Mouse (Mus musculus): ENCODE data around the gene Thsd7b. TPM values are rescaled to one million over a fixed set of nuclear protein-coding genes. Genes with fewer than 3 reads are reported as not detected.
A peak's percentile ranks its signal among the peaks of the same experiment; 100 is the strongest.

Gene Thsd7b
- 0.53 and 1.1 TPM in 2 replicates for polyA plus RNA-seq (2015; fragmentation: Nextera tagmentation; extraction: Ambion mirVana)

DNA sequence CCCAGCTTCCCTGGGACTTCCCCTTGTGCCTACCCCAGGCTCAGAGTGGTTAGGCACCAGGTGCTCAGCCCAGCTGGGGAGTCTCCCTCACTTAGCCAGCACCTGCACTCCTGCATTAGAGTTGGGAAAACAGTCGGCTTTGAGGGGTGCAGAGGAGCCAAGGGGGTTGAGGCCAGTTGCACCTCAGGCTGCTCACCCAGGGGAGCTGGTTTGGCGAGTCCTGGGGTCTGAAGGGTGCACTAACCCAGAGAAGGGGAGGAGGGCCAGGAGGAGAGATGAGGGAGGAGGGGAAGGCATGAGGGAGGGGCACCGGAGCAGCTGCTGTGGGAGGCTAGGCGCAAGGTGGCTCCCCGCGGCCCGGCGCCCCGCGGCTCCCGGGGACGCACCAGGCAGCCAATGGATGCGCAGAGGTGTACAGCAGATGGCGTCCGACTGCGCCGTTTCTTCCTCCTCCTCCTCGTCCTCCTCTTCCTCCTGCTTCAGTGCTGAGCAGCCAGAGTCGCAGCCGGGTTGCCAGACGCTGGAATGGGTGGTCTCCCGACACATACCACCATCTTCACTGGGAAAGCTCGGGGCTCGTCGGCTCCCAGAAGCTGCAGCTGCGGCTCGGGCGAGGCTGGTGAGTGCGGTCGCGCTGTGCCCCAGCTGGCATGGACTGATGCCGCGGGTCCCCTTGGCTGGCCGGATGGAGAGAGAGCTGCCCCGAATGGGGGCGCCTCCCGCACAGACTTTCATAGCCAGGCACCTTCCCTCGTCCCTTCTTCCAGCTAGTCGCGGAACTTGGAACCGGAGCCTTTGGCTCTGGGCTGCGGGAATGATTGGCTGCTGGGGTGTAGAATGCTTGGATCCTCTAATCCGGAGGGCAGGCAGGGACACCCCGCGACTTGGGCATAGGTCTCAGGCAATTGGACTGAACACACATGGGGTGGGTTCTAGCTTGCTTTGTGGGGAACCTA is at the start of gene Thsd7b:
Gene Thsd7b (plus strand): TSS at position 321 of the 956 bp plus-strand sequence.
- H3K27me3 ChIP-seq: peaks cover 37% of the 10 kb centered on the region
- ATAC-seq (ENCODE audit: borderline replicate concordance, extremely low read depth, low FRiP score, low TSS enrichment): peak; percentile 57

DNA sequence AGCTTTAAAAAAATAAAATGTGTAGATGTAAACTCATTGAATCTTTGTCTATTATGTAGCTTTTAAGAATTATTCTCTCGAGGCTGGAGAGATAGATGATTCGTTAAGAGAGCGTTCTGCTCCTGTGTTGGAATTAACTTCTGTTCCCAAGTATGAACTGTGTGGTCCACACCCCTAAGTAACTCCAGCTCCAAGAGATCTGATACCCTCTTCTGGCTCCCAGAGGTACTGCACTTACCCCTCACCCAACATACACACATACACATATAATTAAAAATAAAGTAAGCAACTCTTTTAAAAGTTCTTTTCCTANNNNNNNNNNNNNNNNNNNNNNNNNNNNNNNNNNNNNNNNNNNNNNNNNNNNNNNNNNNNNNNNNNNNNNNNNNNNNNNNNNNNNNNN is 28.8 kb upstream of the Thsd7b start:
- WGBS: 63% methylated on average over 3 of the region's 3 CpGs
- no peak for ATAC-seq (ENCODE audit: borderline replicate concordance, extremely low read depth, low FRiP score, low TSS enrichment)
- Histone ChIP-seq H3K36me3 (no peaks in the 10 kb centered on the region), H3K27me3 (no peaks in the 10 kb centered on the region), H3K4me2 (no peak overlapping the region), H3K9me3 (no peaks in the 10 kb centered on the region), H3K4me1 (no peaks in the 10 kb centered on the region), H3K4me3 (no peak overlapping the region), H3K27ac (no peak overlapping the region), H3K9ac (no peak overlapping the region)

More for the DNA sequence above, at the start of gene Thsd7b:
- under 1% methylated on average over 41 of the region's 45 CpGs for WGBS
- H3K4me1 ChIP-seq: peaks cover 10% of the 10 kb centered on the region
- no peak within 1 kb of the TSS for H3K27ac ChIP-seq
- peak within 1 kb of the TSS; percentile 41 for H3K4me3 ChIP-seq
- H3K4me2 ChIP-seq: peak within 1 kb of the TSS; percentile 85
- no peaks in the 10 kb centered on the region for H3K9me3 ChIP-seq
- H3K36me3 ChIP-seq: no peaks in the 10 kb centered on the region
- H3K9ac ChIP-seq: no peak within 1 kb of the TSS; the same call in 1 of the 2 replicates

DNA sequence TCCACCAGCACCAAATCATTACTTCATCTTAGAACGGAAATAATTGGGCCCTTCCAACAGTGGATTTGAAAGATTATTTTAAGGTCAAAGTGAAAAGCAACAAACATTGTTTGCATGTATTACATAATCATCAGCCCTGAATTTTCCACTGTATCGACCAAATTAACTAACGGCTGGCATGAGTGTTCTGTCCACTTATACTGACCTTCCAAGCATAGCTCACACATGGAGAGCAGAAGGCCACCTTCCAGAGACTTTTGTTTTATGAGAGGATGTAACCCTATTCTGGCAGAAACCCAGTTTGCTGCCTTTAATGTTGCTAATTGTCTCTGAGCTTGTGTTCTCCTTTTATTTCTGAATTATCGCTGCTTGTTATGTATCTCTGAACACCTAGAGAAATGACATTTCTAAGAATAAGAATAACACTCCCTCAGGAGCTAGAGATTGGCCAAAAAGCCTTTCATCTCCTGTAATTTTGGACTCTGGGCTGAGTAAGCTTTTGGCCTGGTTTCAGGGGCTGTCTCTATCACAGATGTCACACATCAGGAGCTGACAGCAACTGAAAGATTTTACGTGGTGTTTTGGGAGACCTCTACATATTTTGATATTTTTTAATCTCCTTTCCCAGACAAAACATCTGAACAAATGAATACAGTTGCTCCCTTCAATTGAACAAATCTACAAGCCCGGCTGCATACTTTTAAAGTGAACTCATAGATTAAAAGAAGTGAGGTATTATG is 22.2 kb upstream of the Thsd7b start:
- no peak overlapping the region for H3K4me3 ChIP-seq
- H3K9ac ChIP-seq: no peak overlapping the region
- no peaks in the 10 kb centered on the region for H3K27me3 ChIP-seq
- peak overlapping the region; percentile 55; the same call in 1 of the 2 replicates for H3K27ac ChIP-seq
- 0 out of 2 replicates have a peak, but pooled peaks cover 4% of the 10 kb centered on the region for H3K4me1 ChIP-seq
- peak; percentile 96 for ATAC-seq (ENCODE audit: borderline replicate concordance, extremely low read depth, low FRiP score, low TSS enrichment)
- no peaks in the 10 kb centered on the region for H3K36me3 ChIP-seq
- H3K4me2 ChIP-seq: no peak overlapping the region
- WGBS: 41% methylated on average over 6 of the region's 6 CpGs
- H3K9me3 ChIP-seq: no peaks in the 10 kb centered on the region

DNA sequence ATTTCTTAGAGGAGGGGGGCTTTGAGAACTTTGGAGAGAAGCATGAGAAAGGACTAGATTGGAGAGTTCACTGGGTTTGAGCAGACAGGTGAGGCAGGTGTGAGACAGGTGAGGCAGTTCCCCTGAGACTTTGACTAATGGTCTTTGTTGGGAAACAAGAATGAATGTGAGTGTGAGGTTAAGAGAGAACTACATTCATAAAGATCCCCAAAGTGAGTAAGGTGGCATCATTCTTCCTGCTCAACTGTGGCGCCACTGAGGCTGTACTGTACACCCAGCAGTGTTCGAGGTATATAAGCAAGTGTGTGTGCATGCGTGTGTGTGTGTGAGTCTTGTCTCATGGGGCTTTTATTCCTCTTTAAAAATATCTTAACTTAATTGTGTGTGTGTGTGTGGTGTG is 6.4 kb upstream of the Thsd7b start:
- no peaks in the 10 kb centered on the region for H3K9me3 ChIP-seq
- H3K4me1 ChIP-seq: no peaks in the 10 kb centered on the region
- no peak for ATAC-seq (ENCODE audit: borderline replicate concordance, extremely low read depth, low FRiP score, low TSS enrichment)
- no peaks in the 10 kb centered on the region for H3K27me3 ChIP-seq
- WGBS: 80% methylated on average over 3 of the region's 3 CpGs
- no peaks in the 10 kb centered on the region for H3K36me3 ChIP-seq
- H3K9ac ChIP-seq: no peak overlapping the region
- no peak overlapping the region for H3K27ac ChIP-seq
- no peak overlapping the region for H3K4me3 ChIP-seq
- H3K4me2 ChIP-seq: no peak overlapping the region

DNA sequence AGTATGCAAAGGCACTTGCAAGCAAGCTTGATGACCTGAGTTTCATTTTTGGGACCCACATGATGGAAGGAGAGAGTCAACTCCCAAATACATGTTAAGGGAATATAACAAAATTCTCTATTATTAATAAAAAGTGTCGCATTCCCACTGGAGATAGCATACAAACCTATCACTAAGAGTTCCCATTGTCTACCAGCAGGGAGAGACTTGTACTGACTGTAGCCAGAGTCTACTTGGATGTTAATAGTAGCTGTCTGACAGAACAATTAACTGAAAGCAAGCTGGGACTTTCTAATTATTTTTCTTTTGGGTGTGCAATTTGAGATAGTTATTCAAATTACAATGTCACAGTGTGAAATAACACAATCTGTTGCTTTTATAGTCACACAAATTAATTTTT is 31.1 kb downstream of the Thsd7b start:
- Histone ChIP-seq H3K9me3 (no peaks in the 10 kb centered on the region), H3K27ac (no peak overlapping the region), H3K36me3 (no peaks in the 10 kb centered on the region), H3K27me3 (no peaks in the 10 kb centered on the region), H3K4me1 (no peaks in the 10 kb centered on the region), H3K4me3 (no peak overlapping the region), H3K9ac (no peak overlapping the region), H3K4me2 (no peak overlapping the region)
- WGBS: 74% methylated on average over 1 of the region's 1 CpGs
- ATAC-seq (ENCODE audit: borderline replicate concordance, extremely low read depth, low FRiP score, low TSS enrichment): no peak

- Histone ChIP-seq H3K27ac (no peak overlapping the region), H3K4me2 (no peak overlapping the region), H3K9ac (no peak overlapping the region), H3K36me3 (no peaks in the 10 kb centered on the region), H3K4me3 (no peak overlapping the region), H3K27me3 (no peaks in the 10 kb centered on the region), H3K9me3 (no peaks in the 10 kb centered on the region), H3K4me1 (no peaks in the 10 kb centered on the region)
- no peak for ATAC-seq (ENCODE audit: borderline replicate concordance, extremely low read depth, low FRiP score, low TSS enrichment)
- 73% methylated on average over 6 of the region's 6 CpGs for WGBS
These were observed 51.3 kb downstream of the Thsd7b start for GRCm38 (mm10) chr1:129324388-129324787.

DNA sequence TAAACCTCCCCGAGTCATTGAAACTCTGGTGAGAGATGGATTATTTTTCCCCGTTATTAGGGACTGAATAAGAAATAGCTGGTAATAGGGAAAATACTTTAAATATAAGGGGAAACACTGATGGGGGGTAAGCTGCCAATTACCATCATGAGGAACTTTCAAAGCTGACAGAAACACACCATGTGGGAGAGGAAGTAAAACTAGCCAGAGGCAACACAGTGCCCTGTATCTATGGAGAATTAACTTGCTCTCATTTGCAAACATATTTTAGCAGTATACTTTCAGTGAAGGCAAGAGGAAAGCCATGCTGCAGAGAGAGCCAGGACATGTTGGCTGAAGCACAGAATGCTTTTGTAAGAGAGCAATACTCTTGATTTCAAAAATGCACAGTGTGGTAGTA is 51.7 kb downstream of the Thsd7b start:
- no peak overlapping the region for H3K9ac ChIP-seq
- no peak for ATAC-seq (ENCODE audit: borderline replicate concordance, extremely low read depth, low FRiP score, low TSS enrichment)
- H3K36me3 ChIP-seq: no peaks in the 10 kb centered on the region
- no peak overlapping the region for H3K4me3 ChIP-seq
- H3K4me1 ChIP-seq: no peaks in the 10 kb centered on the region
- 73% methylated on average over 2 of the region's 2 CpGs for WGBS
- no peaks in the 10 kb centered on the region for H3K9me3 ChIP-seq
- no peak overlapping the region for H3K27ac ChIP-seq
- no peaks in the 10 kb centered on the region for H3K27me3 ChIP-seq
- no peak overlapping the region for H3K4me2 ChIP-seq

- Histone ChIP-seq H3K4me3 (no peak overlapping the region), H3K27me3 (no peaks in the 10 kb centered on the region), H3K36me3 (no peaks in the 10 kb centered on the region), H3K27ac (no peak overlapping the region), H3K4me1 (no peaks in the 10 kb centered on the region), H3K9me3 (no peaks in the 10 kb centered on the region), H3K4me2 (no peak overlapping the region), H3K9ac (no peak overlapping the region)
- ATAC-seq (ENCODE audit: borderline replicate concordance, extremely low read depth, low FRiP score, low TSS enrichment): no peak
- 66% methylated on average over 6 of the region's 6 CpGs for WGBS
These were observed 83.5 kb downstream of the Thsd7b start for GRCm38 (mm10) chr1:129356631-129357030.

GRCm38 (mm10) chr1:129357378-129357777 is 84.3 kb downstream of the Thsd7b start:
- H3K9ac ChIP-seq: no peak overlapping the region
- H3K27ac ChIP-seq: no peak overlapping the region
- no peaks in the 10 kb centered on the region for H3K4me1 ChIP-seq
- H3K4me2 ChIP-seq: no peak overlapping the region
- H3K36me3 ChIP-seq: no peaks in the 10 kb centered on the region
- H3K4me3 ChIP-seq: no peak overlapping the region
- H3K9me3 ChIP-seq: no peaks in the 10 kb centered on the region
- H3K27me3 ChIP-seq: no peaks in the 10 kb centered on the region
- no peak for ATAC-seq (ENCODE audit: borderline replicate concordance, extremely low read depth, low FRiP score, low TSS enrichment)
- WGBS: 78% methylated on average over 2 of the region's 2 CpGs

DNA sequence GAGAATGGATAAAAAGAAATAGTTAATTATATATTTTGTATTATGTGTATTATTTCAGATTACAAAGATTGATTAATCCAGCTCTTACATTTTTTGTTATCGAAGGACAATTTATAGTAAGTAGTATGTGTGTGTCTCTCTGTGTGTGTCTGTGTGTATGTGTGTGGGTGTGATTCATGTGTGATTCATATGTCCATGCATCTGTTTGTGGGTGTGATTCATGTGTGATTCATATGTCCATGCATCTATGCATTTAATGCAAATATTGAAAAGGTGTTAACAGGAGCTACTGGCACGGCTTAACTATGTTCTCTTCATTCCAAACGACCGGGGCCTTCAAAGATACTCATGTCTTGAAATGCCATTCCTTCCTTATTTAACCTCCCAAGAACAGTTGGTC is 90.3 kb downstream of the Thsd7b start:
- no peak overlapping the region for H3K4me3 ChIP-seq
- H3K27me3 ChIP-seq: no peaks in the 10 kb centered on the region
- no peaks in the 10 kb centered on the region for H3K4me1 ChIP-seq
- H3K9ac ChIP-seq: no peak overlapping the region
- H3K4me2 ChIP-seq: no peak overlapping the region
- no peak overlapping the region for H3K27ac ChIP-seq
- ATAC-seq (ENCODE audit: borderline replicate concordance, extremely low read depth, low FRiP score, low TSS enrichment): no peak
- 80% methylated on average over 4 of the region's 4 CpGs for WGBS
- no peaks in the 10 kb centered on the region for H3K9me3 ChIP-seq
- no peaks in the 10 kb centered on the region for H3K36me3 ChIP-seq

- H3K9ac ChIP-seq: no peak overlapping the region
- H3K9me3 ChIP-seq: no peaks in the 10 kb centered on the region
- no peaks in the 10 kb centered on the region for H3K36me3 ChIP-seq
- no peak overlapping the region for H3K4me2 ChIP-seq
- H3K27ac ChIP-seq: no peak overlapping the region
- no peak for ATAC-seq (ENCODE audit: borderline replicate concordance, extremely low read depth, low FRiP score, low TSS enrichment)
- H3K27me3 ChIP-seq: no peaks in the 10 kb centered on the region
- H3K4me1 ChIP-seq: no peaks in the 10 kb centered on the region
- no peak overlapping the region for H3K4me3 ChIP-seq
These were observed 91.7 kb downstream of the Thsd7b start for GRCm38 (mm10) chr1:129364828-129365227.

DNA sequence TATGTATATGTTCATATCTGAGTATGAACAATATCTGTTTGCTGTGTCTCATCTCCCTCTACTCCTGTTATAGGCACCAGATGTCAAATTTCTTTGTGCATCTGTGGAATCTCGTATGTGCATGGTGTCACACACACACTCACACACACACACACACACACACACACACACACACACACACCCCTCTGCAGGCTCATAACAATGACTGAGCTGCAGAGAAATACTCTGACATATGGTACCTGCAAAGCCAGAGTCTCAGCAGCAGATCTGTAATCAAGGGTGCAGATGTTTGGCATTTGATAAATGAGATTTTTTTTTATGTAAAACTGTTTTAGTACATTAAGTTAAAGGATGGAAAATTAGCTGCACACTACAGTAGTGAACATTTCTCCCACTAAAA is 92.5 kb downstream of the Thsd7b start:
- Histone ChIP-seq H3K27ac (no peak overlapping the region), H3K36me3 (no peaks in the 10 kb centered on the region), H3K4me2 (no peak overlapping the region), H3K27me3 (no peaks in the 10 kb centered on the region), H3K9ac (no peak overlapping the region), H3K9me3 (no peaks in the 10 kb centered on the region), H3K4me1 (no peaks in the 10 kb centered on the region), H3K4me3 (no peak overlapping the region)
- no peak for ATAC-seq (ENCODE audit: borderline replicate concordance, extremely low read depth, low FRiP score, low TSS enrichment)
- 38% methylated on average over 1 of the region's 1 CpGs for WGBS
